Mouse (Mus musculus) embryonic facial prominence, embryonic 13.5 days (tissue): ENCODE measurements around the gene Nrp2. TPM values are rescaled to one million over a fixed set of nuclear protein-coding genes. Genes with fewer than 3 reads are reported as not detected.
A peak's percentile ranks its signal among the peaks of the same experiment; 100 is the strongest.

Source experiments
- ATAC-seq: fragments of 200-750 bp; cut with Nextera tagmentation; 2 replicates; pipeline ENCODE4 v1.8.0; 2017; ENCODE audit warnings: low read depth; ENCODE audit not compliant: insufficient number of reproducible peaks, insufficient read depth, low FRiP score, low TSS enrichment
- H3K27ac ChIP-seq: fragments of 300-500 bp; sonication (generic); 2 replicates; pipeline ENCODE4 v1.5.1; 2015; ENCODE audit warnings: moderate library complexity, mild to moderate bottlenecking, inconsistent platforms
- H3K27me3 ChIP-seq: fragments of 300-500 bp; sonication (generic); 2 replicates; pipeline ENCODE4 v1.6.1; 2015; ENCODE audit warnings: mild to moderate bottlenecking, inconsistent platforms
- H3K36me3 ChIP-seq: fragments of 300-500 bp; sonication (generic); 2 replicates; pipeline ENCODE4 v1.6.1; 2015; ENCODE audit warnings: mild to moderate bottlenecking, inconsistent platforms
- H3K4me1 ChIP-seq: fragments of 300-500 bp; sonication (generic); 2 replicates; pipeline ENCODE4 v1.6.1; 2015; ENCODE audit warnings: inconsistent platforms
- H3K4me2 ChIP-seq: fragments of 300-500 bp; sonication (generic); 2 replicates; pipeline ENCODE4 v1.6.1; 2015; ENCODE audit warnings: moderate library complexity, mild to moderate bottlenecking, inconsistent platforms
- H3K4me3 ChIP-seq: fragments of 300-500 bp; sonication (generic); 2 replicates; pipeline ENCODE4 v1.5.1; 2015; ENCODE audit warnings: mild to moderate bottlenecking, inconsistent platforms
- H3K9ac ChIP-seq: fragments of 300-500 bp; sonication (generic); 2 replicates; pipeline ENCODE4 v1.6.1; 2015; ENCODE audit warnings: mild to moderate bottlenecking, inconsistent platforms
- H3K9me3 ChIP-seq: fragments of 300-500 bp; sonication (generic); 2 replicates; pipeline ENCODE4 v1.6.1; 2016; ENCODE audit warnings: inconsistent platforms
- WGBS: fragments of 180-500 bp; shearing (Covaris S2); methylation state at CpG from one replicate; pipeline ENCODE4 v1.1.7; 2015; ENCODE audit warnings: mixed read lengths; 5-methylcytosine and 5-hydroxymethylcytosine counted together
- polyA plus RNA-seq: library from polyadenylated mRNA; unstranded; fragments of >200 nt; fragmentation: Nextera tagmentation; extraction: Ambion mirVana; gene quantifications from 2 replicates; pipeline ENCODE4 v1.2.1, GENCODE M21; 2015

Nrp2 gene
- polyA plus RNA-seq, 1 experiment from 2014 or later: 48.3 TPM

- Histone ChIP-seq H3K4me1 (peaks cover 34% of the 10 kb centered on the region), H3K4me3 (no peak overlapping the region), H3K9ac (no peak overlapping the region), H3K36me3 (peaks cover 56% of the 10 kb centered on the region), H3K4me2 (no peak overlapping the region), H3K9me3 (no peaks in the 10 kb centered on the region), H3K27ac (0 out of 2 replicates have a peak overlapping the region, but pooled peaks have one; percentile 8), H3K27me3 (0 out of 2 replicates have a peak, but pooled peaks cover 10% of the 10 kb centered on the region)
- WGBS: 74% methylated on average over 17 of the region's 17 CpGs
- ATAC-seq: no peak
Observed at GRCm38 (mm10) chr1:62760565-62760964, 57.5 kb downstream of the Nrp2 start.

- no peaks in the 10 kb centered on the region for H3K9me3 ChIP-seq
- ATAC-seq: no peak
- 86% methylated on average over 4 of the region's 4 CpGs for WGBS
- no peak overlapping the region for H3K9ac ChIP-seq
- peaks cover 65% of the 10 kb centered on the region for H3K36me3 ChIP-seq
- H3K27ac ChIP-seq: no peak overlapping the region
- H3K4me1 ChIP-seq: peaks cover 66% of the 10 kb centered on the region
- no peak overlapping the region for H3K4me2 ChIP-seq
- no peak overlapping the region for H3K4me3 ChIP-seq
- H3K27me3 ChIP-seq: 0 out of 2 replicates have a peak, but pooled peaks cover 10% of the 10 kb centered on the region
Observed at GRCm38 (mm10) chr1:62763779-62764178, 60.7 kb downstream of the Nrp2 start.

- H3K27ac ChIP-seq: peak overlapping the region; percentile 69
- ATAC-seq: no peak
- H3K4me1 ChIP-seq: peaks cover 68% of the 10 kb centered on the region
- H3K9me3 ChIP-seq: no peaks in the 10 kb centered on the region
- H3K36me3 ChIP-seq: peaks cover 65% of the 10 kb centered on the region
- H3K27me3 ChIP-seq: 0 out of 2 replicates have a peak, but pooled peaks cover 10% of the 10 kb centered on the region
- H3K9ac ChIP-seq: 0 out of 2 replicates have a peak overlapping the region, but pooled peaks have one; percentile 11
- 22% methylated on average over 7 of the region's 7 CpGs for WGBS
- H3K4me3 ChIP-seq: no peak overlapping the region
- peak overlapping the region; percentile 11; the same call in 1 of the 2 replicates for H3K4me2 ChIP-seq
Observed at GRCm38 (mm10) chr1:62765171-62765570, 62.1 kb downstream of the Nrp2 start.

- H3K9me3 ChIP-seq: no peaks in the 10 kb centered on the region
- WGBS: 19% methylated on average over 4 of the region's 4 CpGs
- peak overlapping the region; percentile 9; the same call in 1 of the 2 replicates for H3K4me2 ChIP-seq
- peaks cover 60% of the 10 kb centered on the region for H3K36me3 ChIP-seq
- peak; percentile 21; the same call in 1 of the 2 replicates for ATAC-seq
- no peak overlapping the region for H3K9ac ChIP-seq
- 0 out of 2 replicates have a peak, but pooled peaks cover 9% of the 10 kb centered on the region for H3K27me3 ChIP-seq
- peaks cover 76% of the 10 kb centered on the region for H3K4me1 ChIP-seq
- H3K27ac ChIP-seq: no peak overlapping the region; the same call in 1 of the 2 replicates
- no peak overlapping the region for H3K4me3 ChIP-seq
Observed at GRCm38 (mm10) chr1:62766766-62767165, 63.7 kb downstream of the Nrp2 start.

GRCm38 (mm10) chr1:62767611-62768010, 64.5 kb downstream of the Nrp2 start:
- H3K9ac ChIP-seq: no peak overlapping the region
- peak overlapping the region; percentile 72 for H3K27ac ChIP-seq
- H3K27me3 ChIP-seq: 0 out of 2 replicates have a peak, but pooled peaks cover 2% of the 10 kb centered on the region
- H3K9me3 ChIP-seq: no peaks in the 10 kb centered on the region
- H3K4me2 ChIP-seq: no peak overlapping the region
- no peak overlapping the region for H3K4me3 ChIP-seq
- ATAC-seq: no peak
- H3K36me3 ChIP-seq: peaks cover 60% of the 10 kb centered on the region
- peaks cover 79% of the 10 kb centered on the region for H3K4me1 ChIP-seq
- WGBS: 87% methylated on average over 9 of the region's 9 CpGs

GRCm38 (mm10) chr1:62770576-62770975, 67.5 kb downstream of the Nrp2 start:
- no peak overlapping the region for H3K4me2 ChIP-seq
- H3K9ac ChIP-seq: no peak overlapping the region
- no peak for ATAC-seq
- no peaks in the 10 kb centered on the region for H3K27me3 ChIP-seq
- peaks cover 58% of the 10 kb centered on the region for H3K36me3 ChIP-seq
- no peaks in the 10 kb centered on the region for H3K9me3 ChIP-seq
- H3K27ac ChIP-seq: peak overlapping the region; percentile 78
- WGBS: 65% methylated on average over 4 of the region's 4 CpGs
- H3K4me3 ChIP-seq: no peak overlapping the region
- H3K4me1 ChIP-seq: peaks cover 87% of the 10 kb centered on the region

- H3K4me2 ChIP-seq: no peak overlapping the region
- no peak overlapping the region for H3K27ac ChIP-seq
- H3K9me3 ChIP-seq: no peaks in the 10 kb centered on the region
- WGBS: 74% methylated on average over 4 of the region's 4 CpGs
- peaks cover 52% of the 10 kb centered on the region for H3K36me3 ChIP-seq
- H3K4me3 ChIP-seq: no peak overlapping the region
- H3K27me3 ChIP-seq: no peaks in the 10 kb centered on the region
- H3K9ac ChIP-seq: no peak overlapping the region
- no peak for ATAC-seq
- peaks cover 82% of the 10 kb centered on the region for H3K4me1 ChIP-seq
Observed at GRCm38 (mm10) chr1:62772391-62772790, 69.3 kb downstream of the Nrp2 start.

- Histone ChIP-seq H3K27me3 (no peaks in the 10 kb centered on the region), H3K27ac (no peak overlapping the region), H3K9me3 (no peaks in the 10 kb centered on the region), H3K9ac (no peak overlapping the region), H3K4me3 (no peak overlapping the region), H3K36me3 (peaks cover 45% of the 10 kb centered on the region), H3K4me2 (no peak overlapping the region), H3K4me1 (peaks cover 79% of the 10 kb centered on the region)
- WGBS: 60% methylated on average over 10 of the region's 10 CpGs
- ATAC-seq: no peak
Observed at GRCm38 (mm10) chr1:62773105-62773920, 70.2 kb downstream of the Nrp2 start.

GRCm38 (mm10) chr1:62773921-62774191, 70.8 kb downstream of the Nrp2 start:
- Histone ChIP-seq H3K4me3 (no peak overlapping the region), H3K9me3 (no peaks in the 10 kb centered on the region), H3K9ac (no peak overlapping the region), H3K27ac (no peak overlapping the region), H3K27me3 (no peaks in the 10 kb centered on the region), H3K4me1 (peaks cover 73% of the 10 kb centered on the region), H3K36me3 (peaks cover 43% of the 10 kb centered on the region), H3K4me2 (no peak overlapping the region)
- 54% methylated on average over 3 of the region's 3 CpGs for WGBS
- no peak for ATAC-seq

GRCm38 (mm10) chr1:62774288-62775218, 71.5 kb downstream of the Nrp2 start:
- Histone ChIP-seq H3K27ac (no peak overlapping the region), H3K4me3 (no peak overlapping the region), H3K9ac (no peak overlapping the region), H3K4me2 (no peak overlapping the region), H3K4me1 (peaks cover 69% of the 10 kb centered on the region), H3K9me3 (no peaks in the 10 kb centered on the region), H3K27me3 (no peaks in the 10 kb centered on the region), H3K36me3 (peaks cover 46% of the 10 kb centered on the region)
- 72% methylated on average over 11 of the region's 11 CpGs for WGBS
- ATAC-seq: no peak

- no peaks in the 10 kb centered on the region for H3K27me3 ChIP-seq
- H3K9ac ChIP-seq: no peak overlapping the region
- peaks cover 59% of the 10 kb centered on the region for H3K4me1 ChIP-seq
- WGBS: 76% methylated on average over 17 of the region's 17 CpGs
- no peak overlapping the region for H3K27ac ChIP-seq
- no peak overlapping the region for H3K4me2 ChIP-seq
- H3K9me3 ChIP-seq: no peaks in the 10 kb centered on the region
- H3K36me3 ChIP-seq: peaks cover 56% of the 10 kb centered on the region
- ATAC-seq: no peak
- no peak overlapping the region for H3K4me3 ChIP-seq
Observed at GRCm38 (mm10) chr1:62777320-62778235, 74.5 kb downstream of the Nrp2 start.
